Mouse (Mus musculus) MEL (cell line): ENCODE results near the gene Kcnd2. TPM values are rescaled to one million over a fixed set of nuclear protein-coding genes. Genes with fewer than 3 reads are reported as not detected.

Experiments used
- DNase-seq: peaks from one replicate; pipeline ENCODE4 v3.0.0; 2011; ENCODE audit warnings: low read depth, low spot score
- H3K27ac ChIP-seq: 2 replicates; pipeline ENCODE4 v1.5.1; 2012; ENCODE audit warnings: low read depth, mild to moderate bottlenecking, control low read depth, low read length, moderate library complexity; ENCODE audit not compliant: control insufficient read depth
- H3K27me3 ChIP-seq, 2 experiments: fragments of 150-350 bp in 1 of 2; sonication (generic) in 1 of 2; 2 replicates each; pipeline ENCODE4 v1.6.1; 2012; ENCODE audit warnings: low read length in 2 of 2, mild to moderate bottlenecking in 2 of 2, improper control_type of control experiment in 1 of 2, moderate library complexity in 1 of 2; ENCODE audit not compliant: insufficient read depth in 2 of 2, control insufficient read depth in 1 of 2
- H3K36me3 ChIP-seq, 2 experiments: 2 replicates each; pipeline ENCODE4 v1.6.1; 2012 to 2014; ENCODE audit warnings: low read length in 2 of 2, improper control_type of control experiment in 1 of 2, inconsistent platforms in 1 of 2, mild to moderate bottlenecking in 1 of 2; ENCODE audit not compliant: insufficient read depth in 2 of 2, control insufficient read depth in 1 of 2
- H3K4me1 ChIP-seq, 2 experiments: fragments of 150-350 bp in 1 of 2; sonication (generic) in 1 of 2; 2 replicates each; pipeline ENCODE4 v1.6.1; 2012; ENCODE audit warnings: low read length in 2 of 2, improper control_type of control experiment in 1 of 2, mild to moderate bottlenecking in 1 of 2; ENCODE audit not compliant: insufficient read depth in 2 of 2, control insufficient read depth in 1 of 2
- H3K4me3 ChIP-seq, 2 experiments: fragments of 150-350 bp in 1 of 2; sonication (generic) in 1 of 2; 2 replicates each; pipeline ENCODE4 v1.5.1; 2012; ENCODE audit warnings: low read depth in 2 of 2, low read length in 2 of 2, mild to moderate bottlenecking in 2 of 2, moderate library complexity in 2 of 2, control low read depth in 1 of 2, improper control_type of control experiment in 1 of 2; ENCODE audit not compliant: control insufficient read depth in 1 of 2, insufficient read depth in 1 of 2
- H3K79me2 ChIP-seq: 2 replicates; pipeline ENCODE4 v1.6.1; 2012; ENCODE audit warnings: mild to moderate bottlenecking, low read length, moderate library complexity; ENCODE audit not compliant: control insufficient read depth, poor library complexity, insufficient read depth
- H3K9ac ChIP-seq: 2 replicates; pipeline ENCODE4 v1.6.1; 2012; ENCODE audit warnings: low read depth, mild to moderate bottlenecking, control low read depth, low read length, moderate library complexity; ENCODE audit not compliant: control insufficient read depth, poor library complexity, severe bottlenecking
- H3K9me3 ChIP-seq: fragments of 150-350 bp; sonication (generic); replicated peaks from 2 replicates; pipeline ENCODE4 v1.6.1; 2012; ENCODE audit warnings: mild to moderate bottlenecking, low read length, improper control_type of control experiment, moderate library complexity; ENCODE audit not compliant: insufficient read depth
- E2F4 ChIP-seq: IDR thresholded peaks from 2 replicates; pipeline ENCODE4 v1.6.1; 2011; ENCODE audit warnings: low read depth, low read length, improper control_type of control experiment, borderline replicate concordance
- EP300 ChIP-seq, 2 experiments: IDR thresholded peaks; 2 replicates each; pipeline ENCODE4 v1.6.1; 2011; ENCODE audit warnings: improper control_type of control experiment in 2 of 2, low read length in 2 of 2, low read depth in 1 of 2, mild to moderate bottlenecking in 1 of 2
- ETS1 ChIP-seq: IDR thresholded peaks from 2 replicates; pipeline ENCODE4 v1.6.1; 2012; ENCODE audit warnings: low read depth, mild to moderate bottlenecking, inconsistent platforms, low read length, improper control_type of control experiment, moderate library complexity
- HCFC1 ChIP-seq: IDR thresholded peaks from 2 replicates; pipeline ENCODE4 v1.6.1; 2012; ENCODE audit warnings: low read depth, mild to moderate bottlenecking, inconsistent platforms, low read length, improper control_type of control experiment, moderate library complexity
- MAFK ChIP-seq: IDR thresholded peaks from 2 replicates; pipeline ENCODE4 v1.6.1; 2011; ENCODE audit warnings: low read depth, mild to moderate bottlenecking, low read length, improper control_type of control experiment, borderline replicate concordance
- MAX ChIP-seq: IDR thresholded peaks from 2 replicates; pipeline ENCODE4 v1.6.1; 2011; ENCODE audit warnings: low read length, improper control_type of control experiment
- MEF2A ChIP-seq: IDR thresholded peaks from 2 replicates; pipeline ENCODE4 v1.6.1; 2014; ENCODE audit warnings: low read depth, mild to moderate bottlenecking, inconsistent platforms, low read length, improper control_type of control experiment; ENCODE audit not compliant: poor library complexity, insufficient replicate concordance, severe bottlenecking; ENCODE audit errors: extremely low read depth
- MYC ChIP-seq: IDR thresholded peaks from 2 replicates; pipeline ENCODE4 v1.6.1; 2011; ENCODE audit warnings: low read depth, mild to moderate bottlenecking, low read length, improper control_type of control experiment, moderate library complexity
- NELFE ChIP-seq: IDR thresholded peaks from 2 replicates; pipeline ENCODE4 v1.6.1; 2011; ENCODE audit warnings: low read depth, low read length, improper control_type of control experiment
- NRF1 ChIP-seq: IDR thresholded peaks from 2 replicates; pipeline ENCODE4 v1.6.1; 2014; ENCODE audit warnings: low read depth, mild to moderate bottlenecking, inconsistent platforms, low read length, improper control_type of control experiment, moderate library complexity; ENCODE audit not compliant: poor library complexity, insufficient read depth, severe bottlenecking
- POLR2A ChIP-seq, 2 experiments: IDR thresholded peaks; 2 replicates each; pipeline ENCODE4 v1.6.1; 2011 to 2012; ENCODE audit warnings: low read length in 2 of 2, mild to moderate bottlenecking in 2 of 2, control low read depth in 1 of 2, improper control_type of control experiment in 1 of 2, low read depth in 1 of 2, moderate library complexity in 1 of 2; ENCODE audit not compliant: control insufficient read depth in 1 of 2, insufficient read depth in 1 of 2, poor library complexity in 1 of 2
- POLR2AphosphoS2 ChIP-seq: IDR thresholded peaks from 2 replicates; pipeline ENCODE4 v1.6.1; 2011; ENCODE audit warnings: low read length, improper control_type of control experiment
- POLR2AphosphoS5 ChIP-seq: IDR thresholded peaks from 2 replicates; pipeline ENCODE4 v1.6.1; 2012; ENCODE audit warnings: low read depth, borderline replicate concordance, mild to moderate bottlenecking, inconsistent platforms, low read length, moderate library complexity, mixed read lengths
- RAD21 ChIP-seq: IDR thresholded peaks from 2 replicates; pipeline ENCODE4 v1.6.1; 2011; ENCODE audit warnings: mild to moderate bottlenecking, low read depth, low read length, improper control_type of control experiment
- RCOR1 ChIP-seq: IDR thresholded peaks from 2 replicates; pipeline ENCODE4 v1.6.1; 2012; ENCODE audit warnings: low read depth, mild to moderate bottlenecking, inconsistent platforms, low read length, improper control_type of control experiment
- TAL1 ChIP-seq: IDR thresholded peaks from 2 replicates; pipeline ENCODE4 v1.6.1; 2012; ENCODE audit warnings: mild to moderate bottlenecking, inconsistent platforms, low read length, moderate library complexity, mixed read lengths
- TBP ChIP-seq: IDR thresholded peaks from 2 replicates; pipeline ENCODE4 v1.8.0; 2011; ENCODE audit warnings: low read depth, low read length, improper control_type of control experiment
- TCF12 ChIP-seq: IDR thresholded peaks from 2 replicates; pipeline ENCODE4 v1.6.1; 2014; ENCODE audit warnings: low read depth, mild to moderate bottlenecking, inconsistent platforms, low read length, improper control_type of control experiment, moderate library complexity
- UBTF ChIP-seq: IDR thresholded peaks from 2 replicates; pipeline ENCODE4 v1.6.1; 2012; ENCODE audit warnings: low read depth, mild to moderate bottlenecking, inconsistent platforms, low read length, improper control_type of control experiment, moderate library complexity, borderline replicate concordance; ENCODE audit not compliant: insufficient read depth
- USF1 ChIP-seq: IDR thresholded peaks from 2 replicates; pipeline ENCODE4 v1.6.1; 2014; ENCODE audit warnings: low read depth, mild to moderate bottlenecking, inconsistent platforms, low read length, improper control_type of control experiment, moderate library complexity
- USF2 ChIP-seq, 2 experiments: IDR thresholded peaks; 2 replicates each; pipeline ENCODE4 v1.6.1; 2011 to 2012; ENCODE audit warnings: improper control_type of control experiment in 2 of 2, low read length in 2 of 2, borderline replicate concordance in 1 of 2, inconsistent platforms in 1 of 2, low read depth in 1 of 2, mild to moderate bottlenecking in 1 of 2; ENCODE audit not compliant: insufficient read depth in 1 of 2
- ZKSCAN1 ChIP-seq: IDR thresholded peaks from 2 replicates; pipeline ENCODE4 v1.6.1; 2012; ENCODE audit warnings: low read depth, mild to moderate bottlenecking, inconsistent platforms, low read length, improper control_type of control experiment, moderate library complexity
- ZNF384 ChIP-seq: IDR thresholded peaks from 2 replicates; pipeline ENCODE4 v1.6.1; 2012; ENCODE audit warnings: low read depth, mild to moderate bottlenecking, inconsistent platforms, low read length, improper control_type of control experiment
- polyA plus RNA-seq, 2 experiments: library from polyadenylated mRNA; stranded (reverse) in 1 of 2; unstranded in 1 of 2; fragments of >175 nt in 1 of 2; fragments of >200 nt in 1 of 2; gene quantifications; 2 replicates each; pipeline versions ENCODE4 v1.2.1 to v1.2.4; 2012; ENCODE audit warnings: low replicate concordance in 2 of 2, low read depth in 1 of 2; ENCODE audit not compliant: insufficient read length in 2 of 2, insufficient read depth in 1 of 2, missing spikeins in 1 of 2
- total RNA-seq: library from RNA; depleted of rRNA; stranded (reverse); fragments of 300-350 nt; gene quantifications from 2 replicates; pipeline ENCODE4 v1.2.3, GENCODE M21; 2012

Kcnd2 gene
- total and polyA plus RNA-seq, 3 experiments, result not detected

DNA sequence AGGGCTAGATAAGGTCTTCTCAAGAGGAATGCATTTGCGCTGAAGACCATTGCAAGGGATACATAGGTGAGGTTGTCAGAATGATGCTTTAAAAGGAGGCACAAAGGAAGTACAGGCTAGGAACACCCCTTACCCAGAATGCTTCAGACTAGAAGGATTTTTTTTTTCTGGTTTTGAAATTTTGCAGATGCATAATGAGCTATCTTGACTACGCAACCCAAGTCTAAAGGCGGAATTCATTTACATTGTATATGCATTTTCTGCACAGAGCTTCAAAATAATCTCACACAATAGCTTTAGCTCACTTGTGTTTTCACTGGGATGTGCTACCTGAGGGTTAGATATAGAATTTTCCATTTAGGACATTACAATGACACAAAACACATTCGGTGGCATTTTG lies 10.8 kb downstream of the Kcnd2 start:
- no peaks in the 10 kb centered on the region for H3K79me2 ChIP-seq
- H3K9me3 ChIP-seq, result no peaks in the 10 kb centered on the region
- DNase-seq, result no peak
- no peaks in the 10 kb centered on the region for H3K27me3 ChIP-seq
- TF ChIP-seq RAD21, result no peak
- TF ChIP-seq ETS1, result no peak
- no peak for TF ChIP-seq MAFK
- no peak for TF ChIP-seq HCFC1
- TF ChIP-seq USF2 (IDR thresholded peaks at IDR 0.05; ENCODE audit: borderline replicate concordance in 1 of 2, insufficient read depth in 1 of 2, low read depth in 1 of 2, low read length in 2 of 2), result no peak
- no peak for TF ChIP-seq E2F4
- no peak for TF ChIP-seq MAX
- TF ChIP-seq TAL1, result no peak
- TF ChIP-seq EP300 (IDR thresholded peaks at IDR 0.05; ENCODE audit: low read depth in 1 of 2, low read length in 2 of 2), result no peak
- TF ChIP-seq NELFE, result no peak
- TF ChIP-seq POLR2A (IDR thresholded peaks at IDR 0.05; ENCODE audit: control insufficient read depth in 1 of 2, insufficient read depth in 1 of 2, low read depth in 1 of 2, low read length in 2 of 2, poor library complexity in 1 of 2), result no peak
- no peak for TF ChIP-seq MYC
- no peak for TF ChIP-seq TCF12
- TF ChIP-seq POLR2AphosphoS5, result no peak
- TF ChIP-seq ZKSCAN1, result no peak
- TF ChIP-seq, all 39 proteins: peak for 0
- H3K9ac ChIP-seq, result no peak overlapping the region
- H3K27ac ChIP-seq, result no peak overlapping the region
- H3K36me3 ChIP-seq, result no peaks in the 10 kb centered on the region
- no peaks in the 10 kb centered on the region for H3K4me1 ChIP-seq
- no peak overlapping the region for H3K4me3 ChIP-seq

- H3K36me3 ChIP-seq, result no peaks in the 10 kb centered on the region
- no peak for TF ChIP-seq POLR2AphosphoS2
- TF ChIP-seq MAFK, result no peak
- TF ChIP-seq, all 39 proteins: peak for 0
- Histone ChIP-seq H3K79me2 (no peaks in the 10 kb centered on the region), H3K4me3 (no peak overlapping the region), H3K9ac (no peak overlapping the region), H3K27ac (no peak overlapping the region), H3K27me3 (no peaks in the 10 kb centered on the region), H3K9me3 (no peaks in the 10 kb centered on the region), H3K4me1 (no peaks in the 10 kb centered on the region)
- no peak for DNase-seq
Measured at GRCm38 (mm10) chr6:21259031-21259430, 43.7 kb downstream of the Kcnd2 start.

DNA sequence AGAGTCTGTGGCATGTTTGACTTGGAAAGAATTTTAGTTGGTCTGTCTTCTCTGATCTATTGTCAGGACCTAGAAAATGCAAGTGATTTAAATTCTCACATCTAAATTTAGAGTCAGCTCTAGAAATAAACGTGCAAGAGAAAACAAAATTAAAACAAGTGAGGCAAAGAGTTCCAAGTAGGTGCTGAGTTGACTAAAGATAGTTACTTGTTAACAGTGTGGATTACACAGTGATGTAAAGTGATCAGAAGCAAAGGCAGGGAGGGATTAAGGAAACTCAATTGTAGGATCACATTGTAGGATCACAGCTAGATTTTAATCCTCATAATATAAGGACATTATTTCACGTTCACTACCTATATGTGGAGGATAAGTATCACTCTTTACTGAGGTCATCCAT lies 52.6 kb downstream of the Kcnd2 start:
- Histone ChIP-seq H3K27ac (no peak overlapping the region), H3K36me3 (no peaks in the 10 kb centered on the region), H3K27me3 (no peaks in the 10 kb centered on the region), H3K9ac (no peak overlapping the region), H3K9me3 (no peaks in the 10 kb centered on the region), H3K4me3 (no peak overlapping the region), H3K4me1 (no peaks in the 10 kb centered on the region), H3K79me2 (no peaks in the 10 kb centered on the region)
- DNase-seq, result no peak
- TF ChIP-seq ZKSCAN1 (no peak), TBP (no peak), USF1 (no peak), USF2 (IDR thresholded peaks at IDR 0.05; ENCODE audit: borderline replicate concordance in 1 of 2, insufficient read depth in 1 of 2, low read depth in 1 of 2, low read length in 2 of 2) (no peak), UBTF (no peak), POLR2A (IDR thresholded peaks at IDR 0.05; ENCODE audit: control insufficient read depth in 1 of 2, insufficient read depth in 1 of 2, low read depth in 1 of 2, low read length in 2 of 2, poor library complexity in 1 of 2) (no peak), RCOR1 (no peak), NRF1 (no peak), TCF12 (no peak), MAX (no peak), MEF2A (no peak), ZNF384 (no peak)
